Mouse (Mus musculus) heart, adult 10 weeks (tissue): ENCODE measurements around the gene Dsel. TPM values are rescaled to one million over a fixed set of nuclear protein-coding genes. Genes with fewer than 3 reads are reported as not detected.

Source experiments
- polyA plus RNA-seq: library from polyadenylated mRNA; stranded (reverse); fragments of 350-450 nt; fragmentation: Illumina TruSeq; extraction: RNeasy Lipid Tissue Mini Kit (QIAGEN cat#74804); gene quantifications from one replicate; pipeline ENCODE4 v1.2.3, GENCODE M21; 2014; ENCODE audit warnings: low read depth, low replicate concordance

Dsel gene
- 5.3 TPM for polyA plus RNA-seq

GRCm38 (mm10) chr1:111864779-111865165, at the start of gene Dsel:
Gene Dsel, minus strand, starts transcription at chr1:111864918.

